Mouse (Mus musculus): Measurements from ENCODE around the gene Trnp1. TPM values are rescaled to one million over a fixed set of nuclear protein-coding genes. Genes with fewer than 3 reads are reported as not detected.
"Not testable (repeated sequence)": the region's sequence is repeated elsewhere in the genome, so short reads cannot be mapped to it uniquely, and the experiment has no call there.

Gene Trnp1
- polyA plus RNA-seq (2021): 0.23 TPM

- H3K27me3 ChIP-seq: peaks cover 3% of the 10 kb centered on the region
- CTCF ChIA-PET: interaction anchor here (1.6 kb wide), 1 partner anchor 19 kb away, joined by 7 read pairs; the partner anchor contains the start of gene Tent5b
- ATAC-seq (no peak), DNase-seq (ENCODE audit: low read depth, low spot score) (no peak)
- POLR2A ChIA-PET: no interaction called here
- no peak for TF ChIP-seq CTCF (IDR thresholded peaks at IDR 0.05)
- in situ Hi-C loops (cut with MboI; ENCODE audit: low pct_unique_long_range_greater_than_20kb): no loop called here
Observed at GRCm38 (mm10) chr4:133498160-133498724, at the start of gene Trnp1. Trnp1 (minus strand) TSS chr4:133498550.

GRCm38 (mm10) chr4:133545272-133546231, 47.2 kb upstream of the Trnp1 start, which contains the start of gene Nudc:
Nudc (minus strand) TSS chr4:133545996.
- ATAC-seq (peak; percentile 96), DNase-seq (ENCODE audit: low read depth, low spot score) (peak; percentile 68)
- in situ Hi-C loops (cut with MboI; ENCODE audit: low pct_unique_long_range_greater_than_20kb): no loop called here
- ChIA-PET POLR2A (interaction anchor here (0.6 kb wide), 1 partner anchor 334 kb away, joined by 3 read pairs; no protein-coding TSS in a partner anchor), CTCF (no interaction called here)
- TF ChIP-seq CTCF (IDR thresholded peaks at IDR 0.05): no peak
- H3K27me3 ChIP-seq: no peaks in the 10 kb centered on the region

GRCm38 (mm10) chr4:133536652-133537051, 38.3 kb upstream of the Trnp1 start:
- DNase-seq (ENCODE audit: low read depth, low spot score) (no peak), ATAC-seq (no peak)
- H3K27me3 ChIP-seq: no peaks in the 10 kb centered on the region
- ChIA-PET POLR2A (interaction anchor here (1.0 kb wide), 1 partner anchor 23 kb away, joined by 6 read pairs; no protein-coding TSS in a partner anchor), CTCF (no interaction called here)
- in situ Hi-C loops (cut with MboI; ENCODE audit: low pct_unique_long_range_greater_than_20kb): no loop called here
- no peak for TF ChIP-seq CTCF (IDR thresholded peaks at IDR 0.05)

- CTCF ChIA-PET: no interaction called here
- DNase-seq (ENCODE audit: low read depth, low spot score) (no peak), ATAC-seq (no peak)
- no peak for TF ChIP-seq CTCF (IDR thresholded peaks at IDR 0.05)
- H3K27me3 ChIP-seq: no peaks in the 10 kb centered on the region
- POLR2A ChIA-PET: no interaction called here
- in situ Hi-C loops (cut with MboI; ENCODE audit: low pct_unique_long_range_greater_than_20kb): no loop called here
Observed at GRCm38 (mm10) chr4:133536081-133536480, 37.7 kb upstream of the Trnp1 start.

- CTCF ChIA-PET: no interaction called here
- POLR2A ChIA-PET: no interaction called here
- TF ChIP-seq CTCF (IDR thresholded peaks at IDR 0.05): no peak
- DNase-seq (ENCODE audit: low read depth, low spot score) (no peak), ATAC-seq (no peak)
- in situ Hi-C loops (cut with MboI; ENCODE audit: low pct_unique_long_range_greater_than_20kb): no loop called here
- H3K27me3 ChIP-seq: no peaks in the 10 kb centered on the region
Observed at GRCm38 (mm10) chr4:133532777-133533176, 34.4 kb upstream of the Trnp1 start.

- ChIA-PET CTCF (no interaction called here), POLR2A (no interaction called here)
- no peak for ATAC-seq
- in situ Hi-C loops (cut with MboI; ENCODE audit: low pct_unique_long_range_greater_than_20kb): no loop called here
- H3K27me3 ChIP-seq: no peaks in the 10 kb centered on the region
- no peak for TF ChIP-seq CTCF (IDR thresholded peaks at IDR 0.05)
- no peak for DNase-seq (ENCODE audit: low read depth, low spot score)
Observed at GRCm38 (mm10) chr4:133527788-133528187, 29.4 kb upstream of the Trnp1 start.

- ATAC-seq (no peak), DNase-seq (ENCODE audit: low read depth, low spot score) (no peak)
- POLR2A ChIA-PET: interaction anchor here (0.9 kb wide), 1 partner anchor 53 kb away, joined by 3 read pairs; the partner anchor contains the start of gene Gpatch3
- in situ Hi-C loops (cut with MboI; ENCODE audit: low pct_unique_long_range_greater_than_20kb): no loop called here
- CTCF ChIA-PET: interaction anchor here (1.0 kb wide), 1 partner anchor 9 kb away, joined by 3 read pairs; no protein-coding TSS in a partner anchor
- TF ChIP-seq CTCF (IDR thresholded peaks at IDR 0.05): no peak
- no peaks in the 10 kb centered on the region for H3K27me3 ChIP-seq
Observed at GRCm38 (mm10) chr4:133521502-133521901, 23.2 kb upstream of the Trnp1 start.

GRCm38 (mm10) chr4:133519369-133519665, 21.0 kb upstream of the Trnp1 start:
- no peaks in the 10 kb centered on the region for H3K27me3 ChIP-seq
- no peak for ATAC-seq
- DNase-seq (ENCODE audit: low read depth, low spot score): no peak
- ChIA-PET CTCF (no interaction called here), POLR2A (no interaction called here)
- in situ Hi-C loops (cut with MboI; ENCODE audit: low pct_unique_long_range_greater_than_20kb): loop anchor here (5.0 kb wide), 1 partner anchor 42 kb away; no protein-coding TSS in a partner anchor
- no peak for TF ChIP-seq CTCF (IDR thresholded peaks at IDR 0.05)

GRCm38 (mm10) chr4:133518601-133519368, 20.4 kb upstream of the Trnp1 start, which contains the start of gene Kdf1:
Kdf1 (plus strand) TSS chr4:133518963.
- ATAC-seq (no peak), DNase-seq (ENCODE audit: low read depth, low spot score) (no peak)
- no peak for TF ChIP-seq CTCF (IDR thresholded peaks at IDR 0.05)
- ChIA-PET POLR2A (no interaction called here), CTCF (no interaction called here)
- no peaks in the 10 kb centered on the region for H3K27me3 ChIP-seq
- in situ Hi-C loops (cut with MboI; ENCODE audit: low pct_unique_long_range_greater_than_20kb): loop anchor here (5.0 kb wide), 1 partner anchor 41 kb away; no protein-coding TSS in a partner anchor

GRCm38 (mm10) chr4:133512972-133513371, 14.6 kb upstream of the Trnp1 start:
- peak; percentile 68 for TF ChIP-seq CTCF (IDR thresholded peaks at IDR 0.05)
- in situ Hi-C loops (cut with MboI; ENCODE audit: low pct_unique_long_range_greater_than_20kb): no loop called here
- DNase-seq (ENCODE audit: low read depth, low spot score): no peak
- ChIA-PET CTCF (interaction anchor here (1.1 to 2.3 kb wide), 3 partner anchors 8 to 65 kb away, joined by 3 to 7 read pairs (median 3); no protein-coding TSS in a partner anchor), POLR2A (interaction anchor here (1.1 kb wide), 1 partner anchor 24 kb away, joined by 6 read pairs; no protein-coding TSS in a partner anchor)
- no peak for ATAC-seq
- no peaks in the 10 kb centered on the region for H3K27me3 ChIP-seq

GRCm38 (mm10) chr4:133512511-133512910, 14.2 kb upstream of the Trnp1 start:
- DNase-seq (ENCODE audit: low read depth, low spot score); ATAC-seq; in situ Hi-C loops (cut with MboI; ENCODE audit: low pct_unique_long_range_greater_than_20kb); POLR2A ChIA-PET; H3K27me3 ChIP-seq: not testable (repeated sequence)
- CTCF ChIA-PET: interaction anchor here (1.3 to 2.3 kb wide), 2 partner anchors 9 to 33 kb away, joined by 3 to 7 read pairs; no protein-coding TSS in a partner anchor
